Mouse (Mus musculus): ENCODE data around the gene Gipc3.

Gipc3 gene

DNA sequence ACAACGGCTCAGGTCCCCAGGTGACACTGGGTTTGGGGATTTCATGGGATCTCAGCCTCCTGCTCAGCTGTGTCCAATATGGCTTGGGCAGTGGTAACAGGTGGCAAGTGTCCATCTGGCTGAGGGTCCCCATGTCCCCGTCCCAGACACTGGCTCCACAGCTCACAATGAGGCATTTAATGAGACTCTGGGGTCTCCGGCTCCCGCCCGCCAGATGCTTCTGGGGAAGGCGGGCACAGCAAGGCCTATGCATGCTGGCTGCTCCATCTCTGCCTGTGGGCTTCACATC lies 24.1 kb upstream of the Gipc3 start:
- no peak for DNase-seq (ENCODE audit: low spot score)

DNA sequence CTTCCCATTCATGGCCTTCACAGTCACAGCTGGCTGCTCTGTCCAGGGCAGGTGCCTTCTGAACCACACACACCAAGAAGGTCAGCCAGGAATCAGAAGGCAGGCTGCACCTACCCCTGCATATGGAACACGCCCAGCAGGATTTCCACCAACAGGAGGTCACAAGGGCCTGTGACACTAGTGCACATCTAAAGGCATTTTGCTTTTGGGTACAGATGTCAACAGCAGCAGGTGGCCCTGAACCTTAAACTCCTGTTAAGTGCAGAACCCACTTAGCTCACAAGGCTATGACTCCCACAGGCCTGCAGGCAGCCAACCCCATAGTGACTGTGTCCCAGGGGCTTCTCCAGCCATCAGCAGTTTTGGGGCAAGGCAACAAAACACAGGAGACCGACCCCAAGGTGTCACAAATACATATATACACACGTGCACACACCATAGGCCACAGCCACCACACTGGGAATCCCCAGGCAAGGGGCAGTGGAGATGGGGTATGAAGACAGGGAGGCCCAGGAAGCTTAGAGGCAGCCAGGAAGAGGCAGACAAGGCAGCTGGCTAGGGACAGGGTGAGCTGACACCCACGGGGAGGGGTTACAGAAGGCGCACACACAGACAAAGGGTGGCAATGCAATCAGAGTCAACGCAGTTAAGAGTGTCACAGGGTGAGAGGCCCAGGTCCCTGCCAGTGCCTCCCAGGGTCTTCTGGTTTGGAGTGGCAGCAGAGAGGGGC lies 23.6 kb upstream of the Gipc3 start:
- DNase-seq (ENCODE audit: low spot score) = no peak

DNA sequence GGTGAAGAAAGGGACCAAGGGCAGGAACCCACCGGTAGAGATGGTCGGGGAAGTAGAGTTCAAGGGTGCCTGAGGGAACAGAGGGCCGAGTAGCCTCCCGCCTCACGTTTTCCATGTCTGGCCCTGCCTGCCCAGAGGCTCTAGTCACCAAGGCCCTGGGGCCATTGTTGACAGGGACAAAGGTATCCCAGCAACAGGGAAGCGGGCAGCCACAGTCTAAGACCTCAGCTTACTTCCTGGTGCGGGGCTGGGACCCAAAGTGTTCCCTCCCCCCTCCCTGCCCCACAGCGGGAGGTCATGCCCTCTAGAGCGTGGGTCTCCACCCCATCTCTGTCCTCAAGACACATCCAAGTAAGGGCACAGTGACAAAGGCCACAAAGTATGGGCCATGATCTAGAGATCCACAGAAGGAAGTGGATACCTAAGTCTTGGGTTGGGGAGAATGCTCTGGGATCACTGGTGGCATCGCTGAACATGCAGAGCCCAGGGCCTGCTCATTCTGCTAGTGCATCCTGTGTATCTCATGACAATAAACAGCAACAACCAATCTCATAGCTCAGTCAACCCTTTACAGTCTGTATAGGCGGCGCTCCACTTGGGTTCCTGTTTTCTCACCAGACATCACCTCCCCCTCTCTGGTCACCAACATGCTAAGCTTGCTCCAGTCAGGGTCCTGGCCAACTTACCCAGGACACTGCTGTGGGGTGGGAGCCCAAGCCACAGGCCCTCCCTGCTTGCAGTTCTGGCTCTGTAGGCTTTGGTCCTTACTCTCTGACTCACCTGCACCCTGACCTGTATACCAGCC lies 22.8 kb upstream of the Gipc3 start, which contains the start of gene 4930404N11Rik:
4930404N11Rik (minus strand) TSS at position 145 of the 805 bp plus-strand sequence.
- no peak for DNase-seq (ENCODE audit: low spot score)

DNA sequence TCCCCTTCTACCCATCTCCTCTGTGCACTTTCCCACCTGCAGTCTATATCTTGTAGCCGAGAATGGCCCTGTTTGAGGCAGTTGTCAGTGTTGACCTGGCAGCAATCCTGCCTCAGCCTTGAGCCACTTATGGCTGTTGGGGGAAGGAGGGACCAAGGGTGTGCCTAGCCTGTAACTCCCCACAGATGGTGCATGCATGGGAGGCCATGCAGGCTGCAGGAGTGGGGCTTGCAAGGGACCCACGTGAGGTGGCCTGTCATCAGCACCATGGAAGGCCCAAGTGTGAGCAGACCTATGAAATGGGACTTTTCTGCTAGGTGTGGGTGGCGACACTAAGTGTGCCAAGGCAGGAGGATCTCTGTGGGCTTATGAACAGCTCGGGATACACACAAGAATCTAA lies 22.0 kb upstream of the Gipc3 start:
- DNase-seq (ENCODE audit: low spot score) = no peak

DNA sequence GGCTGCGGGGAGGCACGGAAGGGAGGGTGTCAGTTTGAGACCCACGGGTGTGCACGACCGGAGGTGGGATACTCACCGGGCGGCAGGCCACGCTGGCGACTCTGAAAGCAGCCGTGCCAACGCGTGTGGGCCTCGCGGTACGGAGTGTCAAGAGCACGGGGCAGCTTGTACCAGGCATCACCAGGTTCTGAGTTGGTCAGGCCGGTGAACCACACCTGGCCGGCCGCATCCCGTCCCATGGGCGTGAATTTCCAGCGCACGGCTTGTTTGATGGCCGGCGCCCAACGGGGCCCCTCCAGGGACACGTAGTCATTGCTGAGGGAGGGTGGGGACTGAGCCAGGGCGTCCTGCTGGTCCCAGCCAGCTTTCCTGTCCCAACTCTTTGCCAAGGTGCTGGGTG lies 21.6 kb upstream of the Gipc3 start:
- DNase-seq (ENCODE audit: low spot score) = no peak

DNA sequence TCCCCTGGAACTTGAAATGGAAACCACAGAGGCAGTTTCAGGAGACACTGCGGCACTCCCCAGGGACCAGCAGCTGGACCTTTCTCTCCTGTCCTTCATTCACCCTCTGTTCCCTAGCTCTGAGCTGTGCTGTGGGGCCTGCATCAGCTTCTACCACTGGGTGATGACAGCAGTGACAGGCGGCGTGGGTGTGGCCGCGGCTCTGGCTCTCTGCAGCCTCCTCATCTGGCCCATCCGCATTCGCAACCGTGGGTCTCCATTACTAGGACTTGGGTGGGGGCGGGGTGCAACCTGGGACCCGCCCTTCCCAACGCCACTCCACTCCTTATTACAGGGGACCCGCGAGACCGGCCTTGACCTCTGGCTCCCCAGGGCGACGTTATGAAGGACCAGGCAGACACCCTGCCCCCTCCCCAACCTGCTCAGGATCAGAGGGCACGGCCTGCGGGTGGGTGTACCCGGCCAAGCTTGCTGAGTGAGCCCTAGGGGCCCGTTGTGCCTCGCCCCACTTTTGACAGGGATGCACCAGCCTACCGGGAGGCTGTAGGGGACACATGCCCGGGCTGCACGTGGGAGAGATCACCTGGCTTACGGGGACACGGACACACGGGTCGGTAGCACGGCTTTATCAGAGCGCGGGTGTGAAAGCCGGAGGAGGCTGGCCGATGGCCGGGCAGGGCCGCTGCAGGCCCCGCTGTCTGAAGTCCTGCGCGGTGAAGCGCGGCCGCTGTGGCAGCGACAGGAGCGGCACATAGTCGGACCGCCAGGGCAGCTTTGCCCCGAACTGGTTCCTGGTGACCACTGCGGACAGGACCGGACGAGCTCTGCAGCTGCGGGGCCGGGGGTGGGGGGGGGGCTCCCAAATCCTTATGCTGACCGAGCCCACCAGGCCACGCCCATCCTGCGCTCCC lies 20.6 kb upstream of the Gipc3 start:
- no peak for DNase-seq (ENCODE audit: low spot score)

DNA sequence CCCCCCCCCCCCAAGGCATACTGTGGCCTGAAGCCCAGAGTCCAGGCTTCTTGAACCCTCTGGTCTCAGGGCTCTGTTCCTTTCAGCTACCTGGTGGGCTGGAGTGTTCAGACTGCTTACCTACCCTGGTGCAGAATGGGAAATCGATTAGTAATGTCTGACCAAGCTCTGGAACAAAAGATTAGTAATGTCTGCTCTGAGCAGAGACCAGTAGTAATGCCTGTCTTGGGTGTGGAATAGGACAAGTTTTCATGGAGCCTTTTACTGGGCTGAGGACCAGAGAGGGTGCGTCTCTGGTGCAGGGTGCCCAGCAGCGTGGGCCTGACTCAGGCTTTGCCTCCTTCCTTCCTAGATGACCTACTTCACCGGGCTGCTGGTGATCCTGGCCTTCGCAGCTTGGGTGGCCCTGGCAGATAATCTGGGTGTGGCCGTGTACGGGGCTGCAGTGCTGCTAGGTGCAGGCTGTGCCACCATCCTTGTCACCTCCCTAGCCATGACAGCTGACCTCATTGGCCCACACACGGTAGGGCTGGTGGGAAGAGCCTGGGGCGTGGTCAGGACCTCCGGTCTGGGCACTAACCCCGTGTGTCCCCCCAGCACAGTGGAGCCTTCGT lies 19.4 kb upstream of the Gipc3 start:
- DNase-seq (ENCODE audit: low spot score) = no peak

DNA sequence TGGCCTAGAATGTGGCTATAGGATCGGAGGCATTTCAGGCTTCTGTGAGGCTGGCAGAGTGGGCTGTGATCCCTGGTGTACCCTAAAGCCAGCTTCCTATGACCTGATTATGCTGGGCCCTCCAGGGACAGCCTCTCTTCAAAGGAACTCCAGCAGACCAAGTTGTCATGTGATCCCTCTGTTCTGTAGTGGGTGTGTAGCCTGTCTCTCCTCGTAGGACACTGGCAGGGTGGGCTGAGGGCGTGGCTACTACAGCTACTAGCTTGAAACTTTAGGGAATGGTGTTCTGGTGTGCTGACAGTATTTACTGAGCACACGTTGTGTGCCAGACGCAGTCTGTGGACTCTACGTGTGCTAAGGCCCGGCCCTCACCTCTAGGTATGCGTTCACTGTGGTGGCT lies 17.7 kb upstream of the Gipc3 start:
- DNase-seq (ENCODE audit: low spot score) = no peak

DNA sequence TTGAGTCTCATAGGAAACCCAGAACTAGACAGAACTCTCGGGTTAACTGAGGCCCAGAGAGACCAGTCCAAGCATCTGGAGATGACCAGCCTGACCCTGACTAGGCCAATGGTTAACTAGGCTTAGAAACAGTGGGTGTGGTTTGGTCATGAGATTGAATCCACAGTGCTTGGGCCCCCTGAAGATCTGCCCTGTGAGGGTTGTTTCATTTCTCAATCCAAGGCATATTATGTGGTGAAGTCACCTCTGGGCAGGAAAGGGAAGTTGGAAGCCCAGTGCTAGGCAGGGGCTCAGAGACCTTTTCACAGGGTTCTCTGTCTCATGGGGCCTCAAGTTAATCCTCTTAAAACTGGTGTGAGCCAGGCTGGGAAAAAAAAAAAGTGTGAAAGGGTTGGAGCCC lies 15.8 kb upstream of the Gipc3 start:
- no peak for DNase-seq (ENCODE audit: low spot score)

DNA sequence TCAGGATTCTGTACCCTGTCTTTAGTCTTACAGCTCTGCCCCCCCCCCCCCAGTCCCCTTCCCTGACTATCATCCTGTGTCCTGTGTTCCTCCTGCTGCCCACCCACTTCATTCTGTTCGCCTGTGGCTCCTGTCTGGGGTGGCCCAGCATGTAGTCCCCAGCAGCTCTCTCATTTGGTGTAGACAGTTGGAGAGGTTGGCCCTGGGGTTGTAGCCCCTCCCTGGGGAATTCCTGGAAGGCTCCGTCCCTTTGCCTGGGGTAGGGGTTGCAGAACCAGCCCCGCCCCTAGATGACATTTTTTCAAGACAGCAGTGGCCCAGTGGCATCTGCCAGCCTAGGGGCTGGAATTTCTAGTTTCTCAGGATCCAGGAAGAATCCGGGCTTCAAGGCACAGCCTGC lies 15.1 kb upstream of the Gipc3 start:
- no peak for DNase-seq (ENCODE audit: low spot score)

DNA sequence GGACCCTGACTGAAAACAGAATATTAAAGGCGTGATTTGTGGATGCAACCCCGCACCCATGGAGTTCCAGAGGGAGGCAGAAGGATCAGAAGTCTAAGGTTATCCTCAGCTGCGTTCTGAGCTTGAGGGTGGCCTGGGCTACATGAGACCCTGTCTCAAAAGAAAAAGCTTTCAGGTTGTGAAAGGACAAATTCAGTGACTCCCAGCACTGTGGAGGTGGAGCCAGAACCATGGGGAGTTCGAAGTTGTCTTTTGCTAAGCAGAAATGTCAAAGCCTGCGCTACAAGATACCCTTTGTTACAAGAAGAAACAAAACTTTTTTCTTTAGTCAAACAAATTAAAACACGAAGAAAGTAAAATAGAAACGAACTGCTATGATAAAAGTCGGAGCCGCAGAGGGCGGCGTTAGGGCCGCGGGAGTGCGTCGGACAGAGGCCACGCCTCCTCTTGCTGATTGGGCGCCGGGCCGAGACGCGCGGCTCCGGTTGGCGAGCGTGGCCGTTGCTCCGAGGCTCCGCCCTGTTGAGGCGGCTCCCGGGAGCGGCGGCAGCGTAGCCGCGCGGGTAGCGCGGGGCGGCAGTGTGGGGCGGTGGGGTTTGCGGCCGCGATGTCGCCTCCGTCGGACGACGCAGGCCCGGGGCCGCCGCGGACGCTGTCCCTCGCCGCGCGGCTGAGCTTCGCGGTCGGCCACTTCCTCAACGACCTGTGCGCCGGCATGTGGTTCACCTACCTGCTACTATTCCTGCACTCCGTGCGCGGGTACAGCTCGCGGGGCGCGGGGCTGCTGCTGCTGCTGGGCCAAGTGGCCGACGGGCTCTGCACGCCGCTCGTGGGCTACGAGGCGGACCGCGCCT lies 14.2 kb upstream of the Gipc3 start, which contains the start of gene Mfsd12:
Mfsd12 (plus strand) TSS at position 501 of the 854 bp plus-strand sequence.
- peak; percentile 88 for DNase-seq (ENCODE audit: low spot score)

DNA sequence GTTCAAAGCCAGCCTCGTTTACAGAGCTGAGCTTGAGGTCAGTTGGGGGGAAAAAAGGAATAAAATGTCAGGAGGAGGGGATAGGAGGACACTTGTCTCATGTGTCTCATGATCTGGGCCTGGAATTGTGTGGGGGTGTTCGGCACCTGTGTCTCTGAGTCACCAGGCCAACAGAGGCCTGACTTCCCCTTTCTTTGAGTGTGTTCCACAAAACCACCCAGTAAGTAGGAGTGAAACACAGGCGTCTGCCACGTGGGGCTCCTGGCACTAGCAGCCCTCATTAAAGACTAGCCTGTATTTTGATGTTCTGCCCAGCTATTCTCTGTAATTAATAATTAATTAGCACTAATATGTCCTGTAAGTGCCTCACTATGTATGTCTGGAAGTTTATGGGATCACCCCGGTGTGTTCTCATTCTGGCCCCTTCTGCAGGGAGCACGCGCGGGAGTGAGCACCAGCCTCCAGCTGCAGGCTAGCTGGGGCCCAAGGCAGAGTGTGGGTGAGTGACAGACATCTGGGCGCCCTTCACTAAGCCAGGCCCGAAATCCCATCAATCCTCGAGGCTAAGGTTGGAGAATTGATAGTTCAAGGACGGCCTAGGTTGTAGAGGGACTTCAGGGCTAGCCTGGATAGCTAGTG lies 13.4 kb upstream of the Gipc3 start:
- no peak for DNase-seq (ENCODE audit: low spot score)

DNA sequence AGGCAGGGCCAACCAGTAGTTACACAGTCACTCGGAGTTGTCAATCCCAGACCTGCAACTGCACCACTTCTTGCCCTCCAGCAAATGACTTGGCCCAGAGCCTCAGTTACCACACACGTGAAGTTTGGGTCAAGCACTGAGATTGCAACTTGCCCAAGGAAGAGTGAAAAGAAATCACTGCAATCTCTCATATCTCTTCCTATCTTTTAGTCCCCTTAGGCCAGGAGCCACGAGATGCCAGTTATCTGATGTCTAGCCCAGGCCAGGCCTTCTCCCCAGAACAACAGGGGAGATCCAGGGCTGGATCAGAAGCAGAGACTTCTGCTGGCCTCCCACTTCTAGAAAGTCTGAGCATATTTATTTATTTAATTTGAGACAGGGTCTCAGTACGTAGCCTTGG lies 12.5 kb upstream of the Gipc3 start:
- no peak for DNase-seq (ENCODE audit: low spot score)

DNA sequence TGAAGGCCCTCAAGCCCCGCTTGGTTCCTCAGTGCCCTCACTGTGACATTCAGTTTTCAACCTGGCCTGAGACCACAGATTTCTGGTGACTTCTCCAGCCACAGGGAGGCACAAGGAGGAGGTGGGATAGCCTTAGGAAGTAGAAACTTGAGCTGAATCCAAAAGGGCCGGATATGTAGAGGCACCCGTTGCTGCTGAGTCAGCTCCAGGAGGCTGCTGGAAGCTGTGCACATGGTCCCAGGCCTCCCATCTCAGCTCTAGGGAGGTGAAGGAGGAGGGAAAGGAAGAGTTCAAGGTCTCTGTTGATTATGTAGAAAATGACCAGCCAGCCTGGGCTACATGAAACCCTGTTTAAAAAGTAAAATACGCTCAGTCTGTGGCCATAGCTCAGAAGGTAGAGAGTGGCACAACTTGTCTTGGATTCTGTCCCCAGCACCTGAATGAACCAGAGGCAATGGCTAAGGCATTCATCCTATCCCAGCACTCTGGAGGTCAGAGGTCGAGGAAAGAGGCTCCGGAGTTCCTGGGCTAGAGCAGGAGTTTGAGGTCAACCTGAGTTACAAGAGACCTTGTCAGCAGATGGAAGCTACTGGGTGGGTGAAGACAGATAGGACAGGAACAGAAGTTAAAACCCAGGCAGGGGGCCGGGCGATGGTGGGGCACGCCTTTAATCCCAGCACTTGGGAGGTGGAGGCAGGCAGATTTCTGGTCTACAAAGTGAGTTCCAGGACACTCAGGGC lies 11.8 kb upstream of the Gipc3 start:
- no peak for DNase-seq (ENCODE audit: low spot score)

DNA sequence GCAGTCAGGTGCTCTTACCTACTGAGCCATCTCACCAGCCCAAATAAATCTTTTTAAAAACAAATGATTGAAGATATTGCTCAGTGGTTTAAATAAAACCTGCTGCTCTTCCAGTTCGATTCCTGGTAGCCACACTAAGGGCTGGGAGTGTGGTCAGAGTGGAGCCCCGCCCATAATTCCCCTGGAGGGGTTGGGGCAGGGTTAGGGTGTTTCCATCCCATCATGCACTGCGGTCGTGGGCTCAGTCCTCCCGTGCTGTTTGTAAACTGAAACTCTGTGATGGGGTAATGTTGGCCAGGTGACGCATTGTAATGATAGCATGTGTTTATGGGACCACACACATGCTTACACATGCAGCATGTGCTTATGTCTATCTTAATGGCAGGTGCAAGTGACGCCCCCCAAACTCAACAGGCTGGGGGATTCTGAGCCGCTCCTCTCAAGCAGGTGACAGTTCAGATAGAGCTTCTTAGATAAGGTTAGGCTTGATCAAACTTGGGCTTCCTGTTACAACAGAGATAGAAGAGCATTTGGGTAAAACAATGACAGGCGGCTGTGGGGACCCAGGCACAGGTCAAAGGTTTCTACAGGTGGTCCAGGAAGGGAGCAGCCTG lies 8.7 kb upstream of the Gipc3 start:
- DNase-seq (ENCODE audit: low spot score) = no peak

DNA sequence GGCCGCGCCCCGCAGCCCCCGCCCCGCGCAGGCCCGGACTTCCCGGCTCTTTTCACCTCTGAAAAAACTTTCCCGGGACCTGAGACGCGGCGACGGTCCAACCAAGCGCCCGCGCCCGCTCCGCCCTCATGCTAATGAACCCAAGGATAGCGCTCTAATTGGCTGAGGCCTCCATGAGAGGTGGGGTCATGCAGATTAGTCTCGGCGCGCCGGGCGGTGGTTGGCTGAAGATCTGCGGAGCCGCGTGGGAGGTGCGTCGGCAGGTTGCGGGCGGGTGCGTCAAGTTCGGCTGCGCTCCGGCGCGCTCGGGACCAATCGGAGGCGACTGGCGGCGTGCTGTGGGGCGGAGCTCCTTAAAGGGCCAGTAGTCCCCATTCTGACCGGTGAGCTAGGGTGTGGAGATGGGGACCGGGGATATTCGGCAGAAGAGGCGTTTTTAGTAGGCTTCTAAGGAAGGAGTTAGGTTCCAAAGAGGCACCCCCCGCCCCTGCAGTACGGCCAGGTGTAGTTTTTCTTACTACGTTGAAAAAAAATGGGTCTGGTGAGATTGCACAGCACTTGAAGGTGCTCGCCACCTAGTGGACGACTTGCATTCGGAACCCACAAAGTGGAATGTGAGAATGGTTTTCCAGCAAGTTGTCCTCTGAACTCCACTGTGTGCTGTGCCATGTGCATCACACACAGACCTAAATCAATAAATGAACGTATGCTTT lies 7.4 kb upstream of the Gipc3 start, which contains the start of gene Hmg20b:
Hmg20b (minus strand) TSS at position 130 of the 713 bp plus-strand sequence.
- DNase-seq (ENCODE audit: low spot score) = peak; percentile 96

DNA sequence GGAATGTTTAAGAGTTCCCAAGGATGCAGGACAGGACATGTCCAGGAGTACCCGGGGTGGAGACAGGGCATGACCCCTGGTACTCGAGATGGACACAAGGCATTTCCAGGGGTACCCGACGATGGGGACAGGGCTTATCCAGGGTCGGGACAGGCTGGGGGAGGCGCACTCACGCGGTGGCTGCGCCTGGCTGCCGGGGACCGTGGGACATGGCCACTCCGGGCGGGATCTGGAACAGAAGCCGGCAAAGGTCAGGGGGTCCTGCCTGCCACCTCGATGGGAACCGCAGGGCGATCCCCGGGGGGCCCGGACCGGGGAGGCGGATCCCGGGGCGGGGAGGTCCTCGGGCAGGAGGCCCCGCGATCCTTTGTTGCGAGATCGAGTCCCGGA lies 6.9 kb upstream of the Gipc3 start:
- no peak for DNase-seq (ENCODE audit: low spot score)

DNA sequence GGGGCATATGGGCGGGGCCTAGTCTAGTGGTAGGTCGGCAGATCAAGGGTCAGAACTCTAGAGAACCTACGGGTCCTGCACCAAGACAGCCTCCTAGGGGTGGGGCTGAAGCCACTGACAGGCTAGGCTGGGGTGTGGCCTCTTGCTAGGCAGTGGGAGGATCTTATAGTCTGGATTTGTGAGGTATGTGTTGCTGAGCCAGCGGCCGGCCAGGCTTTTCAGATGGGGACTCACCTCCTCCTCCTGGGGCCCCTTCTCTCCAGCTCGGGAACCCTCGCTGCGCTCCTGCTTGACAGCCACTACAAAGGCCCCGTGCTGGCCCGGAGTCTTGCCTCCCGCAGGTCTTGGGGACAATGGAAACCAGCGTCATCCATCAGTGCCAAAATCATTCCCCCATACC lies 6.1 kb upstream of the Gipc3 start:
- DNase-seq (ENCODE audit: low spot score) = no peak
